Mouse (Mus musculus) lung, postnatal 0 days (tissue): ENCODE measurements around the gene Gm48552. TPM values are rescaled to one million over a fixed set of nuclear protein-coding genes. Genes with fewer than 3 reads are reported as not detected.

Experiments
- ATAC-seq: fragments of 200-750 bp; cut with Nextera tagmentation; 2 replicates; pipeline ENCODE4 v1.8.0; 2017; ENCODE audit warnings: moderate library complexity
- DNase-seq: peaks from one replicate; pipeline ENCODE4 v3.0.0-alpha.2; 2016; ENCODE audit warnings: low spot score
- H3K27ac ChIP-seq: fragments of 300-500 bp; sonication (generic); 2 replicates; pipeline ENCODE4 v1.5.1; 2014; ENCODE audit warnings: antibody characterized with exemption, mild to moderate bottlenecking, low read length, mixed read lengths
- H3K27me3 ChIP-seq: fragments of 300-500 bp; sonication (generic); replicated peaks from 2 replicates; pipeline ENCODE4 v1.6.1; 2014; ENCODE audit warnings: low read length, mixed read lengths; ENCODE audit not compliant: insufficient read depth
- H3K36me3 ChIP-seq: fragments of 300-500 bp; sonication (generic); 2 replicates; pipeline ENCODE4 v1.6.1; 2014; ENCODE audit warnings: low read length, mixed read lengths; ENCODE audit not compliant: insufficient read depth
- H3K4me1 ChIP-seq: fragments of 300-500 bp; sonication (generic); 2 replicates; pipeline ENCODE4 v1.6.1; 2014; ENCODE audit warnings: antibody characterized with exemption, low read depth, low read length, mixed read lengths; ENCODE audit not compliant: insufficient read depth
- H3K4me2 ChIP-seq: fragments of 300-500 bp; sonication (generic); replicated peaks from 2 replicates; pipeline ENCODE4 v1.6.1; 2014; ENCODE audit warnings: low read depth, mild to moderate bottlenecking, low read length, moderate library complexity, mixed read lengths
- H3K4me3 ChIP-seq: fragments of 300-500 bp; sonication (generic); 2 replicates; pipeline ENCODE4 v1.5.1; 2014; ENCODE audit warnings: low read depth, low read length
- H3K9ac ChIP-seq: fragments of 300-500 bp; sonication (generic); replicated peaks from 2 replicates; pipeline ENCODE4 v1.6.1; 2014; ENCODE audit warnings: low read depth, mild to moderate bottlenecking
- H3K9me3 ChIP-seq: fragments of 300-500 bp; sonication (generic); 2 replicates; pipeline ENCODE4 v1.6.1; 2016; ENCODE audit warnings: low read length, mixed read lengths
- CTCF ChIP-seq: IDR thresholded peaks from 2 replicates; pipeline ENCODE4 v1.5.1; 2016; ENCODE audit warnings: antibody characterized with exemption, mild to moderate bottlenecking
- EP300 ChIP-seq: IDR thresholded peaks from 2 replicates; pipeline ENCODE4 v1.6.1; 2016; ENCODE audit warnings: antibody characterized with exemption, mild to moderate bottlenecking, control low read depth
- WGBS: fragments of 180-500 bp; shearing (Covaris S2); extraction: QIAGEN DNeasy Blood & Tissue Kit; methylation state at CpG from one replicate; pipeline ENCODE4 v1.1.7; 2014; 5-methylcytosine and 5-hydroxymethylcytosine counted together
- polyA plus RNA-seq: library from polyadenylated mRNA; unstranded; fragments of >200 nt; fragmentation: Nextera tagmentation; extraction: Ambion mirVana; gene quantifications from 2 replicates; pipeline ENCODE4 v1.2.1, GENCODE M21; 2015

Gm48552 gene
- polyA plus RNA-seq, 1 experiment from 2014 or later, result 0.63 TPM

DNA sequence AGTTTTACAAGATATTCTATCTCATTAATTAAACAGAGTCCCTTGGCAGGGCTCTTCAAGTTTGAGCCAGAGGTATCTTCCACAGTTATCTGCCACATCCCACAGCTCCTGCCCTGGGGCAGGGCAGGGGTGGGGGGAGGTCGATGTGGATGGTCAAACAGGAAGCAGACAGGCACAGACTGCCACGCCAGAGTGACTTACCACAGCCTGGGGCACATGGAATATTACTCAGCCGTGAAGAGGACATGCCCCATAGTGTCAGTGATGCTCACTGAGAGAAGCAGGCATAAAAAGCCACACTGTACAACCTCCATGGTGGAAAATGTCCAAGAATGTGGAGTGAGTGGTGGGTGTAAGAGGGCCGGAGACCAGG lies 43.7 kb upstream of the Gm48552 start:
- DNase-seq, result no peak
- no peak overlapping the region for H3K27ac ChIP-seq
- H3K9me3 ChIP-seq, result no peaks in the 10 kb centered on the region
- no peak for ATAC-seq
- no peaks in the 10 kb centered on the region for H3K36me3 ChIP-seq
- H3K4me2 ChIP-seq, result no peak overlapping the region
- no peak overlapping the region for H3K4me3 ChIP-seq
- 82% methylated on average over 4 of the region's 4 CpGs for WGBS
- no peak for TF ChIP-seq CTCF
- TF ChIP-seq EP300, result no peak
- 0 out of 2 replicates have a peak, but pooled peaks cover 8% of the 10 kb centered on the region for H3K27me3 ChIP-seq
- H3K9ac ChIP-seq, result no peak overlapping the region
- peaks cover 5% of the 10 kb centered on the region; the same call in 1 of the 2 replicates for H3K4me1 ChIP-seq

DNA sequence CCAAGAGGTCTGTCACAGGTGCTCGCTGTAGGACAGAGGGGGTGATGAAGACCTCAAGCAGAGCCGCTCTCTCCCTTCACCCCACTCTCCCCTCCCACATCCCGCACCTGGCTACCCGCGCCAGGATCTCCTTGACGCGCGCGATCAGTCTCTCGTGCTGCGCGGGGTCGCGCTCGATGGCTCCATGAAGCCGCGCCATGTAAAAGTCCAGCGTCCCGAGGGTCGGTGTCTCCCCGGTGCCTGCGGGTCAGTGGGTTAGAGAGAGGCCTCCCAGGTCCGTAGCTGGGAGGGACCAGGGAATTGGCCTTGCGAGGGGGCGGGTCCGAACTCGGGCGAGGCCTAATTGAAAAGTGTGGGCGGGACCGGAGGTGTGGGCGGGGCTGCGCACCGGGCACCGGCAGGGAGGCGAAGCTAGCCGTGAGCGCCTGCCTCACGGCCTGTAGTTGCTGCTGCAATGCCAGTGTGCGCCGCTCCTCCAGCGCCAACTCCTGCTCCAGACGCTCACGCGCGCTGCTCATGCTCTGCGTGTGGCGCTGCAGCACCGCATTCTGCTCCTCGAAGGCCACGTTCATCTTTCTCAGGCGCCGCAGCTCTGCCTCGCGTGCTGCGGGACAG lies 42.2 kb upstream of the Gm48552 start:
- WGBS, result 12% methylated on average over 50 of the region's 55 CpGs
- peaks cover 5% of the 10 kb centered on the region; the same call in 1 of the 2 replicates for H3K4me1 ChIP-seq
- 0 out of 2 replicates have a peak, but pooled peaks cover 8% of the 10 kb centered on the region for H3K27me3 ChIP-seq
- H3K9me3 ChIP-seq, result no peaks in the 10 kb centered on the region
- DNase-seq (peak; percentile 87), ATAC-seq (peak; percentile 27)
- TF ChIP-seq EP300, result no peak
- peak; percentile 61 for TF ChIP-seq CTCF
- peak overlapping the region; percentile 52 for H3K4me2 ChIP-seq
- H3K4me3 ChIP-seq, result 0 out of 2 replicates have a peak overlapping the region, but pooled peaks have one; percentile 10
- no peak overlapping the region for H3K9ac ChIP-seq
- H3K27ac ChIP-seq, result 0 out of 2 replicates have a peak overlapping the region, but pooled peaks have one; percentile 57
- no peaks in the 10 kb centered on the region for H3K36me3 ChIP-seq

- ATAC-seq (no peak; the same call in 1 of the 2 replicates), DNase-seq (peak; percentile 87)
- 5% methylated on average over 11 of the region's 12 CpGs for WGBS
- TF ChIP-seq CTCF, result no peak
- TF ChIP-seq EP300, result no peak
- H3K4me1 ChIP-seq, result 0 out of 2 replicates have a peak, but pooled peaks cover 2% of the 10 kb centered on the region
- H3K4me2 ChIP-seq, result peak overlapping the region; percentile 94
- H3K9me3 ChIP-seq, result no peaks in the 10 kb centered on the region
- peak overlapping the region; percentile 68; the same call in 1 of the 2 replicates for H3K9ac ChIP-seq
- H3K27ac ChIP-seq, result peak overlapping the region; percentile 76; the same call in 1 of the 2 replicates
- H3K27me3 ChIP-seq, result no peaks in the 10 kb centered on the region
- no peaks in the 10 kb centered on the region for H3K36me3 ChIP-seq
- peak overlapping the region; percentile 68; the same call in 1 of the 2 replicates for H3K4me3 ChIP-seq
Measured at GRCm38 (mm10) chr10:81349146-81349545, 39.7 kb upstream of the Gm48552 start.

GRCm38 (mm10) chr10:81349961-81350350 lies 38.8 kb upstream of the Gm48552 start:
- Histone ChIP-seq H3K9ac (peak overlapping the region; percentile 68), H3K4me2 (peak overlapping the region; percentile 94), H3K36me3 (no peaks in the 10 kb centered on the region), H3K27me3 (no peaks in the 10 kb centered on the region), H3K9me3 (no peaks in the 10 kb centered on the region), H3K27ac (peak overlapping the region; percentile 76), H3K4me1 (0 out of 2 replicates have a peak, but pooled peaks cover 2% of the 10 kb centered on the region), H3K4me3 (peak overlapping the region; percentile 68)
- under 1% methylated on average over 29 of the region's 29 CpGs for WGBS
- DNase-seq, result no peak
- no peak for ATAC-seq
- TF ChIP-seq EP300 (no peak), CTCF (no peak)

DNA sequence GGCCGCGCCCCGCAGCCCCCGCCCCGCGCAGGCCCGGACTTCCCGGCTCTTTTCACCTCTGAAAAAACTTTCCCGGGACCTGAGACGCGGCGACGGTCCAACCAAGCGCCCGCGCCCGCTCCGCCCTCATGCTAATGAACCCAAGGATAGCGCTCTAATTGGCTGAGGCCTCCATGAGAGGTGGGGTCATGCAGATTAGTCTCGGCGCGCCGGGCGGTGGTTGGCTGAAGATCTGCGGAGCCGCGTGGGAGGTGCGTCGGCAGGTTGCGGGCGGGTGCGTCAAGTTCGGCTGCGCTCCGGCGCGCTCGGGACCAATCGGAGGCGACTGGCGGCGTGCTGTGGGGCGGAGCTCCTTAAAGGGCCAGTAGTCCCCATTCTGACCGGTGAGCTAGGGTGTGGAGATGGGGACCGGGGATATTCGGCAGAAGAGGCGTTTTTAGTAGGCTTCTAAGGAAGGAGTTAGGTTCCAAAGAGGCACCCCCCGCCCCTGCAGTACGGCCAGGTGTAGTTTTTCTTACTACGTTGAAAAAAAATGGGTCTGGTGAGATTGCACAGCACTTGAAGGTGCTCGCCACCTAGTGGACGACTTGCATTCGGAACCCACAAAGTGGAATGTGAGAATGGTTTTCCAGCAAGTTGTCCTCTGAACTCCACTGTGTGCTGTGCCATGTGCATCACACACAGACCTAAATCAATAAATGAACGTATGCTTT lies 38.3 kb upstream of the Gm48552 start, which contains the start of gene Hmg20b:
Hmg20b (minus strand) TSS at position 130 of the 713 bp plus-strand sequence.
- WGBS, result 3% methylated on average over 53 of the region's 54 CpGs
- Histone ChIP-seq H3K27me3 (no peaks in the 10 kb centered on the region), H3K9me3 (no peaks in the 10 kb centered on the region), H3K36me3 (no peaks in the 10 kb centered on the region), H3K4me2 (peak within 1 kb of the TSS; percentile 94), H3K27ac (peak within 1 kb of the TSS; percentile 76), H3K4me1 (0 out of 2 replicates have a peak, but pooled peaks cover 2% of the 10 kb centered on the region), H3K9ac (peak within 1 kb of the TSS; percentile 68), H3K4me3 (peak within 1 kb of the TSS; percentile 68)
- DNase-seq (peak; percentile 100), ATAC-seq (peak; percentile 96)
- TF ChIP-seq CTCF (peak; percentile 90), EP300 (no peak)

DNA sequence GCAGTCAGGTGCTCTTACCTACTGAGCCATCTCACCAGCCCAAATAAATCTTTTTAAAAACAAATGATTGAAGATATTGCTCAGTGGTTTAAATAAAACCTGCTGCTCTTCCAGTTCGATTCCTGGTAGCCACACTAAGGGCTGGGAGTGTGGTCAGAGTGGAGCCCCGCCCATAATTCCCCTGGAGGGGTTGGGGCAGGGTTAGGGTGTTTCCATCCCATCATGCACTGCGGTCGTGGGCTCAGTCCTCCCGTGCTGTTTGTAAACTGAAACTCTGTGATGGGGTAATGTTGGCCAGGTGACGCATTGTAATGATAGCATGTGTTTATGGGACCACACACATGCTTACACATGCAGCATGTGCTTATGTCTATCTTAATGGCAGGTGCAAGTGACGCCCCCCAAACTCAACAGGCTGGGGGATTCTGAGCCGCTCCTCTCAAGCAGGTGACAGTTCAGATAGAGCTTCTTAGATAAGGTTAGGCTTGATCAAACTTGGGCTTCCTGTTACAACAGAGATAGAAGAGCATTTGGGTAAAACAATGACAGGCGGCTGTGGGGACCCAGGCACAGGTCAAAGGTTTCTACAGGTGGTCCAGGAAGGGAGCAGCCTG lies 37.0 kb upstream of the Gm48552 start:
- no peaks in the 10 kb centered on the region for H3K27me3 ChIP-seq
- H3K27ac ChIP-seq, result no peak overlapping the region
- DNase-seq (no peak), ATAC-seq (no peak)
- WGBS, result 19% methylated on average over 9 of the region's 9 CpGs
- H3K36me3 ChIP-seq, result no peaks in the 10 kb centered on the region
- no peak overlapping the region for H3K4me3 ChIP-seq
- peaks cover 5% of the 10 kb centered on the region for H3K4me1 ChIP-seq
- no peak overlapping the region for H3K4me2 ChIP-seq
- no peaks in the 10 kb centered on the region for H3K9me3 ChIP-seq
- no peak for TF ChIP-seq EP300
- TF ChIP-seq CTCF, result no peak
- H3K9ac ChIP-seq, result no peak overlapping the region
